8 mouse cellular contexts compared by ENCODE assay signal in the genomic region with DNA sequence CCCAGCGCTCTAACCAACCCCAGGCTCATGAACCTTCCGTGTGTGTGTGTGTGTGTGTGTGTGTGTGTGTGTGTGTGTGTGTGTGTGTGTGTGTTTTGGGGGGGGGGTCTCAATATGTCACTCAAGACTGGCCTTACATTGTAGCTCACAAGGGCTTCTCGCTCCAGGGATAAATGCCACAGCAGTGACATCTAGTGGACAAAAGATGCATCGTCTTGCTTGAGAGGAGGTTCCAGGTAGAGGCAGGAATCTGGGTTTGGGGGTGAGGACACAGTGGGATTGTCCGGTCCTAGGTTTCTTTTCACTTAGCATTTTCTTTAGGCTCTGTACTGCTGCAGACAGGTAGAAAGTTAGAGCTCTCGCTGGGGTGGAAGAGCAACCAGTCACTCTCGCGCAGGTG.
DNase-seq lines count a peak whose midpoint lies in the region; ATAC-seq and TF ChIP-seq lines count a peak whose summit lies in the region.

No protein-coding gene starts in this region.

- no peaks in the 10 kb centered on the region for H3K27me3 ChIP-seq in midbrain, embryonic 11.5 days (ENCODE audit: control insufficient read depth, insufficient read depth, low read length)
- no peaks in the 10 kb centered on the region for H3K27me3 ChIP-seq in midbrain, embryonic 15.5 days (replicated peaks)
- no peaks in the 10 kb centered on the region for H3K27me3 ChIP-seq in cerebellum, adult 2 months (ENCODE audit: control insufficient read depth, insufficient read depth, low read length)
- H3K27me3 ChIP-seq in hindbrain, embryonic 13.5 days, result 0 out of 2 replicates have a peak, but pooled peaks cover 3% of the 10 kb centered on the region
- no peaks in the 10 kb centered on the region for H3K27me3 ChIP-seq in liver, embryonic 13.5 days

- no peak overlapping the region for H3K9ac ChIP-seq in midbrain, embryonic 11.5 days (ENCODE audit: low read length)
- no peak overlapping the region for H3K9ac ChIP-seq in midbrain, embryonic 15.5 days
- no peak overlapping the region for H3K9ac ChIP-seq in hindbrain, embryonic 13.5 days
- H3K9ac ChIP-seq in liver, embryonic 13.5 days, result no peak overlapping the region

- ATAC-seq in CD4-positive, CD25-positive, alpha-beta regulatory T cell, adult 4 months, result no peak
- peak; percentile 38; the same call in 1 of the 2 replicates for ATAC-seq in midbrain, embryonic 11.5 days (ENCODE audit: low FRiP score)
- no peak for ATAC-seq in midbrain, embryonic 15.5 days (replicated peaks)
- 0 out of 2 replicates have a peak, but pooled peaks have one; percentile 13 for ATAC-seq in hindbrain, embryonic 13.5 days (ENCODE audit: low FRiP score)
- ATAC-seq in liver, embryonic 13.5 days (ENCODE audit: low read depth), result no peak

- H3K4me1 ChIP-seq in midbrain, embryonic 11.5 days (ENCODE audit: control insufficient read depth, insufficient read depth, low read length), result no peaks in the 10 kb centered on the region
- H3K4me1 ChIP-seq in midbrain, embryonic 15.5 days, result no peaks in the 10 kb centered on the region
- no peaks in the 10 kb centered on the region; the same call in 1 of the 2 replicates for H3K4me1 ChIP-seq in cerebellum, adult 2 months (ENCODE audit: control insufficient read depth, insufficient read depth, low read length)
- no peaks in the 10 kb centered on the region for H3K4me1 ChIP-seq in hindbrain, embryonic 13.5 days (replicated peaks)
- no peaks in the 10 kb centered on the region; the same call in 1 of the 2 replicates for H3K4me1 ChIP-seq in liver, embryonic 13.5 days (replicated peaks)

- no peak overlapping the region for H3K27ac ChIP-seq in midbrain, embryonic 11.5 days (ENCODE audit: low read depth, low read length)
- no peak overlapping the region for H3K27ac ChIP-seq in midbrain, embryonic 15.5 days
- no peak overlapping the region for H3K27ac ChIP-seq in cerebellum, adult 2 months (ENCODE audit: insufficient read depth, low read length)
- no peak overlapping the region for H3K27ac ChIP-seq in hindbrain, embryonic 13.5 days
- H3K27ac ChIP-seq in liver, embryonic 13.5 days, result no peak overlapping the region

- H3K4me2 ChIP-seq in midbrain, embryonic 11.5 days, result no peak overlapping the region
- H3K4me2 ChIP-seq in midbrain, embryonic 15.5 days, result no peak overlapping the region
- no peak overlapping the region for H3K4me2 ChIP-seq in hindbrain, embryonic 13.5 days
- H3K4me2 ChIP-seq in liver, embryonic 13.5 days, result no peak overlapping the region

- no peak for TF ChIP-seq POLR2A in cerebellum, adult 2 months (IDR thresholded peaks at IDR 0.05; ENCODE audit: borderline replicate concordance, insufficient read depth, low read length)

- peak; percentile 87 for TF ChIP-seq CTCF in cerebellum, adult 2 months (IDR thresholded peaks at IDR 0.05; ENCODE audit: borderline replicate concordance, insufficient read depth, low read depth, low read length)

- WGBS in midbrain, embryonic 11.5 days, result 28% methylated on average over 7 of the region's 8 CpGs
- WGBS in midbrain, embryonic 15.5 days, result 26% methylated on average over 8 of the region's 8 CpGs
- 35% methylated on average over 8 of the region's 8 CpGs for WGBS in cerebellum, adult 2 months
- 26% methylated on average over 8 of the region's 8 CpGs for WGBS in hindbrain, embryonic 13.5 days
- 24% methylated on average over 8 of the region's 8 CpGs for WGBS in liver, embryonic 13.5 days (ENCODE audit: insufficient replicate concordance)

- no peaks in the 10 kb centered on the region for H3K36me3 ChIP-seq in midbrain, embryonic 11.5 days (ENCODE audit: control insufficient read depth, insufficient read depth, low read length)
- H3K36me3 ChIP-seq in midbrain, embryonic 15.5 days (replicated peaks), result no peaks in the 10 kb centered on the region
- H3K36me3 ChIP-seq in hindbrain, embryonic 13.5 days, result no peaks in the 10 kb centered on the region
- H3K36me3 ChIP-seq in liver, embryonic 13.5 days, result no peaks in the 10 kb centered on the region

- DNase-seq in CD4-positive, CD25-positive, alpha-beta regulatory T cell, adult 2 months (ENCODE audit: low read depth, low spot score), result peak; percentile 35
- peak; percentile 96 for DNase-seq in midbrain, embryonic 11.5 days (ENCODE audit: low spot score, missing footprints)
- peak; percentile 54 to 62 for DNase-seq in cerebellum, adult 2 months
- peak; percentile 3 for DNase-seq in liver, embryonic 13.5 days
- DNase-seq in right cerebral cortex, postnatal 10 days (ENCODE audit: low spot score in 2 of 2), result peak; percentile 48 to 70

- no peak overlapping the region for H3K4me3 ChIP-seq in midbrain, embryonic 11.5 days (ENCODE audit: low read depth, low read length)
- no peak overlapping the region for H3K4me3 ChIP-seq in midbrain, embryonic 15.5 days
- no peak overlapping the region for H3K4me3 ChIP-seq in cerebellum, adult 2 months (replicated peaks; ENCODE audit: insufficient read depth, low read depth, low read length)
- H3K4me3 ChIP-seq in hindbrain, embryonic 13.5 days, result no peak overlapping the region
- H3K4me3 ChIP-seq in liver, embryonic 13.5 days (replicated peaks), result no peak overlapping the region

- H3K9me3 ChIP-seq in midbrain, embryonic 11.5 days (ENCODE audit: control insufficient read depth, low read length), result no peaks in the 10 kb centered on the region
- no peaks in the 10 kb centered on the region for H3K9me3 ChIP-seq in midbrain, embryonic 15.5 days
- H3K9me3 ChIP-seq in hindbrain, embryonic 13.5 days, result no peaks in the 10 kb centered on the region
- H3K9me3 ChIP-seq in liver, embryonic 13.5 days (replicated peaks), result no peaks in the 10 kb centered on the region

Comparison
In these comparisons a context has a peak if more than half of its experiments do, and no peak if none do; other contexts are left out.
1. ATAC-seq: peak in midbrain, embryonic 11.5 days (single experiment) and hindbrain, embryonic 13.5 days (single experiment); none in CD4-positive, CD25-positive, alpha-beta regulatory T cell, adult 4 months (single experiment), midbrain, embryonic 15.5 days (single experiment) and liver, embryonic 13.5 days (single experiment).
2. DNase-seq: peak in every context shown above with its lines; median percentile 96 in midbrain, embryonic 11.5 days; 59 in right cerebral cortex, postnatal 10 days; 58 in cerebellum, adult 2 months; 35 in CD4-positive, CD25-positive, alpha-beta regulatory T cell, adult 2 months; 3 in liver, embryonic 13.5 days.